Mouse (Mus musculus) midbrain, embryonic 11.5 days (tissue): ENCODE data around the gene Il33. TPM values are rescaled to one million over a fixed set of nuclear protein-coding genes. Genes with fewer than 3 reads are reported as not detected.

Experiments
- ATAC-seq: fragments of 200-750 bp; cut with Nextera tagmentation; 2 replicates; pipeline ENCODE4 v1.8.0; 2017; ENCODE audit warnings: moderate TSS enrichment, moderate library complexity; ENCODE audit not compliant: low FRiP score
- DNase-seq: peaks from one replicate; pipeline ENCODE4 v3.0.0; 2015; ENCODE audit warnings: low spot score; ENCODE audit errors: missing footprints
- H3K27ac ChIP-seq: fragments of 300-500 bp; sonication (generic); 2 replicates; pipeline ENCODE4 v1.5.1; 2014; ENCODE audit warnings: low read depth, low read length
- H3K27me3 ChIP-seq: fragments of 300-500 bp; sonication (generic); 2 replicates; pipeline ENCODE4 v1.6.1; 2014; ENCODE audit warnings: mild to moderate bottlenecking, low read length, moderate library complexity, mixed read lengths; ENCODE audit not compliant: control insufficient read depth, insufficient read depth
- H3K36me3 ChIP-seq: fragments of 300-500 bp; sonication (generic); 2 replicates; pipeline ENCODE4 v1.6.1; 2014; ENCODE audit warnings: mild to moderate bottlenecking, low read length, moderate library complexity, mixed read lengths; ENCODE audit not compliant: control insufficient read depth, insufficient read depth
- H3K4me1 ChIP-seq: fragments of 300-500 bp; sonication (generic); 2 replicates; pipeline ENCODE4 v1.6.1; 2014; ENCODE audit warnings: low read length; ENCODE audit not compliant: control insufficient read depth, insufficient read depth
- H3K4me2 ChIP-seq: fragments of 300-500 bp; sonication (generic); 2 replicates; pipeline ENCODE4 v1.6.1; 2014; ENCODE audit warnings: mild to moderate bottlenecking, moderate library complexity
- H3K4me3 ChIP-seq: fragments of 300-500 bp; sonication (generic); 2 replicates; pipeline ENCODE4 v1.5.1; 2014; ENCODE audit warnings: low read depth, low read length
- H3K9ac ChIP-seq: fragments of 300-500 bp; sonication (generic); 2 replicates; pipeline ENCODE4 v1.6.1; 2014; ENCODE audit warnings: low read length
- H3K9me3 ChIP-seq: fragments of 300-500 bp; sonication (generic); 2 replicates; pipeline ENCODE4 v1.6.1; 2016; ENCODE audit warnings: low read length; ENCODE audit not compliant: control insufficient read depth
- WGBS: fragments of 180-500 bp; shearing (Covaris S2); extraction: QIAGEN DNeasy Blood & Tissue Kit; methylation state at CpG from one replicate; pipeline ENCODE4 v1.1.7; 2014; 5-methylcytosine and 5-hydroxymethylcytosine counted together
- polyA plus RNA-seq: library from polyadenylated mRNA; unstranded; fragments of >200 nt; fragmentation: Nextera tagmentation; extraction: Ambion mirVana; gene quantifications from 2 replicates; pipeline ENCODE4 v1.2.1, GENCODE M21; 2014

Il33 gene
- polyA plus RNA-seq, 1 experiment from 2014 or later: 0.48 TPM

DNA sequence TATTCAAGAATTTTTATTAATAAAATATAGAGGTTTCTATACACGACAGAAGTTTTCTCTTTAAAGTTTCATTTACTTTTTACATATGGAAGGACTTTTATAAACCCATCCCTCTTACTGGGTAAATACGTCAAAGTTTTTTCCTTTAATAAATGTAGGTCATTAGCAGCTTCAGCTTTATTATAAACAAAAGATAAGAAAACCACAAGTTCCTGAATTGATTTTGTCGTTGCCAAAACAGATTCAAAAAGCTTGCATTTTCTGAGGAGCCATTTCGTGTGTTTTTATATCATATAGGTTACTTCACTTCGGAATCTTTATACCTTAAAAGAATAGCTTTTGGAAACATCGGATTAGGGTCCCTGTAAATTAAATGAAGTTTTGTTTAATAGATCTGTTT is 76.6 kb downstream of the Il33 start:
- no peak overlapping the region for H3K4me3 ChIP-seq
- no peak overlapping the region for H3K27ac ChIP-seq
- H3K4me1 ChIP-seq: peaks cover 5% of the 10 kb centered on the region; the same call in 1 of the 2 replicates
- H3K36me3 ChIP-seq: no peaks in the 10 kb centered on the region
- no peaks in the 10 kb centered on the region for H3K27me3 ChIP-seq
- WGBS: 86% methylated on average over 6 of the region's 6 CpGs
- ATAC-seq: no peak
- no peak for DNase-seq
- no peak overlapping the region for H3K4me2 ChIP-seq
- no peak overlapping the region for H3K9ac ChIP-seq
- H3K9me3 ChIP-seq: no peaks in the 10 kb centered on the region

- no peak within 1 kb of the TSS for H3K9ac ChIP-seq
- DNase-seq: no peak
These were observed 78.7 kb downstream of the Il33 start, which contains the start of gene Trpd52l3 for GRCm38 (mm10) chr19:30003621-30004020. Gene Trpd52l3, plus strand, starts transcription at chr19:30003790.

DNA sequence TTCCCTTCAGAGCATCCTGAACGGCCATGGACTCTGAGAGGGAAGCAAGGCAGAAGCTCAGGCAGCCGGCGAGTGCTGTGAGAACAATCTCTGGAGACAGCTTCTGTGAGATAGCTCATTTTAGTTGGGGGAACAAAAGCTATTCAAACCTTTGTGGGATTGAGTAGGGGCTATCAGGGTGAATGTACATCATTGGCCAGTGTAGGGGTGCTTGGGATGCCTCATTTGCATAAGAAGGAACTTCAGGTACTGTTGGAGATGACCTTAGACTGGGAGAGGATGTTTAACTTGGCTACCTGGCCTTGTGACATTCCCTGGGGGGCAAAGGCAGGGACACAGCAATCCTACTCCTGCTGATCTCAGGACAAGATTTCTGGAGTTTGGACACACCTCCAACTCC is 81.5 kb downstream of the Il33 start:
- Histone ChIP-seq H3K9ac (no peak overlapping the region), H3K36me3 (no peaks in the 10 kb centered on the region), H3K9me3 (no peaks in the 10 kb centered on the region), H3K27ac (no peak overlapping the region), H3K4me3 (no peak overlapping the region), H3K4me1 (no peaks in the 10 kb centered on the region), H3K4me2 (no peak overlapping the region), H3K27me3 (no peaks in the 10 kb centered on the region)
- DNase-seq (no peak), ATAC-seq (no peak)
- WGBS: 68% methylated on average over 3 of the region's 3 CpGs

More at GRCm38 (mm10) chr19:30003621-30004020, 78.7 kb downstream of the Il33 start, which contains the start of gene Trpd52l3:
- no peak for ATAC-seq
- WGBS: 88% methylated on average over 9 of the region's 9 CpGs
- Histone ChIP-seq H3K36me3 (no peaks in the 10 kb centered on the region), H3K4me1 (peaks cover 5% of the 10 kb centered on the region; the same call in 1 of the 2 replicates), H3K27ac (no peak within 1 kb of the TSS), H3K27me3 (no peaks in the 10 kb centered on the region), H3K9me3 (no peaks in the 10 kb centered on the region), H3K4me2 (no peak within 1 kb of the TSS), H3K4me3 (no peak within 1 kb of the TSS)

Other genes with a start within 250 kb of the Il33 start
- gene Mlana, start 227.3 kb upstream of the Il33 start, polyA plus RNA-seq: 0.26 and 0.54 TPM in 2 replicates
- 7.7 and 8.0 TPM in 2 replicates for gene 9930021J03Rik, start 119.1 kb upstream of the Il33 start, polyA plus RNA-seq
- gene Ranbp6, start 112.1 kb upstream of the Il33 start, polyA plus RNA-seq: 47.8 and 49.2 TPM in 2 replicates
- not detected in 2 replicates for gene Trpd52l3, start 78.7 kb downstream of the Il33 start, polyA plus RNA-seq
- gene Uhrf2, start 105.4 kb downstream of the Il33 start, polyA plus RNA-seq: 80.3 and 85.2 TPM in 2 replicates